Mouse (Mus musculus): ENCODE data around the gene Cnot1. TPM values are rescaled to one million over a fixed set of nuclear protein-coding genes. Genes with fewer than 3 reads are reported as not detected.

Gene Cnot1
- 32.1 and 35.7 TPM in 2 replicates for polyA plus RNA-seq (2012; ENCODE audit: insufficient read depth, insufficient read length, missing spikeins)

GRCm38 (mm10) chr8:95807331-95807843 lies at the start of gene Cnot1:
Gene Cnot1, minus strand, starts transcription at chr8:95807464.
- peak within 1 kb of the TSS; percentile 80 for H3K27ac ChIP-seq (replicated peaks; ENCODE audit: low read depth, low read length)
- peak within 1 kb of the TSS; percentile 87 for H3K4me3 ChIP-seq (ENCODE audit: insufficient read depth, low read depth, low read length)
- peaks cover 3% of the 10 kb centered on the region; the same call in 1 of the 2 replicates for H3K4me1 ChIP-seq (ENCODE audit: control insufficient read depth, insufficient read depth, insufficient read length, low read length)

- Histone ChIP-seq H3K4me1 (ENCODE audit: control insufficient read depth, insufficient read depth, insufficient read length, low read length) (peaks cover 6% of the 10 kb centered on the region), H3K4me3 (ENCODE audit: insufficient read depth, low read depth, low read length) (no peak overlapping the region), H3K27ac (replicated peaks; ENCODE audit: low read depth, low read length) (no peak overlapping the region)
Measured at GRCm38 (mm10) chr8:95854174-95854573, 46.9 kb upstream of the Cnot1 start.

GRCm38 (mm10) chr8:95853102-95853843 lies 46.0 kb upstream of the Cnot1 start, which contains the start of gene Slc38a7:
Gene Slc38a7, minus strand, starts transcription at chr8:95853539.
- peak within 1 kb of the TSS; percentile 82 for H3K4me3 ChIP-seq (ENCODE audit: insufficient read depth, low read depth, low read length)
- H3K27ac ChIP-seq (replicated peaks; ENCODE audit: low read depth, low read length) = peak within 1 kb of the TSS; percentile 14
- H3K4me1 ChIP-seq (ENCODE audit: control insufficient read depth, insufficient read depth, insufficient read length, low read length) = peaks cover 6% of the 10 kb centered on the region

GRCm38 (mm10) chr8:95852290-95852689 lies 45.0 kb upstream of the Cnot1 start:
- H3K27ac ChIP-seq (replicated peaks; ENCODE audit: low read depth, low read length) = 0 out of 2 replicates have a peak overlapping the region, but pooled peaks have one; percentile 3
- H3K4me3 ChIP-seq (ENCODE audit: insufficient read depth, low read depth, low read length) = peak overlapping the region; percentile 82
- H3K4me1 ChIP-seq (ENCODE audit: control insufficient read depth, insufficient read depth, insufficient read length, low read length) = peaks cover 6% of the 10 kb centered on the region

- H3K27ac ChIP-seq (replicated peaks; ENCODE audit: low read depth, low read length) = no peak overlapping the region
- H3K4me3 ChIP-seq (ENCODE audit: insufficient read depth, low read depth, low read length) = no peak overlapping the region
- H3K4me1 ChIP-seq (ENCODE audit: control insufficient read depth, insufficient read depth, insufficient read length, low read length) = peaks cover 6% of the 10 kb centered on the region
Measured at GRCm38 (mm10) chr8:95850326-95850725, 43.1 kb upstream of the Cnot1 start.

GRCm38 (mm10) chr8:95848734-95849464 lies 41.6 kb upstream of the Cnot1 start:
- Histone ChIP-seq H3K4me1 (ENCODE audit: control insufficient read depth, insufficient read depth, insufficient read length, low read length) (peaks cover 6% of the 10 kb centered on the region), H3K27ac (replicated peaks; ENCODE audit: low read depth, low read length) (no peak overlapping the region), H3K4me3 (ENCODE audit: insufficient read depth, low read depth, low read length) (no peak overlapping the region)

- Histone ChIP-seq H3K27ac (replicated peaks; ENCODE audit: low read depth, low read length) (no peak overlapping the region), H3K4me1 (ENCODE audit: control insufficient read depth, insufficient read depth, insufficient read length, low read length) (peaks cover 3% of the 10 kb centered on the region), H3K4me3 (ENCODE audit: insufficient read depth, low read depth, low read length) (no peak overlapping the region)
Measured at GRCm38 (mm10) chr8:95848061-95848551, 40.8 kb upstream of the Cnot1 start.

- no peak overlapping the region for H3K4me3 ChIP-seq (ENCODE audit: insufficient read depth, low read depth, low read length)
- no peak overlapping the region for H3K27ac ChIP-seq (replicated peaks; ENCODE audit: low read depth, low read length)
- no peaks in the 10 kb centered on the region for H3K4me1 ChIP-seq (ENCODE audit: control insufficient read depth, insufficient read depth, insufficient read length, low read length)
Measured at GRCm38 (mm10) chr8:95845026-95845425, 37.8 kb upstream of the Cnot1 start.

GRCm38 (mm10) chr8:95843968-95844367 lies 36.7 kb upstream of the Cnot1 start:
- H3K27ac ChIP-seq (replicated peaks; ENCODE audit: low read depth, low read length) = no peak overlapping the region
- H3K4me1 ChIP-seq (ENCODE audit: control insufficient read depth, insufficient read depth, insufficient read length, low read length) = no peaks in the 10 kb centered on the region
- H3K4me3 ChIP-seq (ENCODE audit: insufficient read depth, low read depth, low read length) = no peak overlapping the region

- Histone ChIP-seq H3K27ac (replicated peaks; ENCODE audit: low read depth, low read length) (no peak overlapping the region), H3K4me1 (ENCODE audit: control insufficient read depth, insufficient read depth, insufficient read length, low read length) (no peaks in the 10 kb centered on the region)
Measured at GRCm38 (mm10) chr8:95841436-95841835, 34.2 kb upstream of the Cnot1 start.

GRCm38 (mm10) chr8:95839289-95839688 lies 32.0 kb upstream of the Cnot1 start:
- Histone ChIP-seq H3K4me1 (ENCODE audit: control insufficient read depth, insufficient read depth, insufficient read length, low read length) (no peaks in the 10 kb centered on the region), H3K27ac (replicated peaks; ENCODE audit: low read depth, low read length) (no peak overlapping the region), H3K4me3 (ENCODE audit: insufficient read depth, low read depth, low read length) (no peak overlapping the region)

More at GRCm38 (mm10) chr8:95841436-95841835, 34.2 kb upstream of the Cnot1 start:
- H3K4me3 ChIP-seq (ENCODE audit: insufficient read depth, low read depth, low read length) = no peak overlapping the region

- Histone ChIP-seq H3K4me3 (ENCODE audit: insufficient read depth, low read depth, low read length) (no peak overlapping the region), H3K27ac (replicated peaks; ENCODE audit: low read depth, low read length) (no peak overlapping the region), H3K4me1 (ENCODE audit: control insufficient read depth, insufficient read depth, insufficient read length, low read length) (no peaks in the 10 kb centered on the region)
Measured at GRCm38 (mm10) chr8:95837266-95837665, 30.0 kb upstream of the Cnot1 start.

- Histone ChIP-seq H3K4me3 (ENCODE audit: insufficient read depth, low read depth, low read length) (no peak overlapping the region), H3K27ac (replicated peaks; ENCODE audit: low read depth, low read length) (no peak overlapping the region), H3K4me1 (ENCODE audit: control insufficient read depth, insufficient read depth, insufficient read length, low read length) (no peaks in the 10 kb centered on the region)
Measured at GRCm38 (mm10) chr8:95835891-95836290, 28.6 kb upstream of the Cnot1 start.

- Histone ChIP-seq H3K4me3 (ENCODE audit: insufficient read depth, low read depth, low read length) (no peak overlapping the region), H3K27ac (replicated peaks; ENCODE audit: low read depth, low read length) (no peak overlapping the region), H3K4me1 (ENCODE audit: control insufficient read depth, insufficient read depth, insufficient read length, low read length) (no peaks in the 10 kb centered on the region)
Measured at GRCm38 (mm10) chr8:95833435-95833984, 26.2 kb upstream of the Cnot1 start.
